Mouse (Mus musculus): Measurements from ENCODE around the gene Slc38a2.

DNA sequence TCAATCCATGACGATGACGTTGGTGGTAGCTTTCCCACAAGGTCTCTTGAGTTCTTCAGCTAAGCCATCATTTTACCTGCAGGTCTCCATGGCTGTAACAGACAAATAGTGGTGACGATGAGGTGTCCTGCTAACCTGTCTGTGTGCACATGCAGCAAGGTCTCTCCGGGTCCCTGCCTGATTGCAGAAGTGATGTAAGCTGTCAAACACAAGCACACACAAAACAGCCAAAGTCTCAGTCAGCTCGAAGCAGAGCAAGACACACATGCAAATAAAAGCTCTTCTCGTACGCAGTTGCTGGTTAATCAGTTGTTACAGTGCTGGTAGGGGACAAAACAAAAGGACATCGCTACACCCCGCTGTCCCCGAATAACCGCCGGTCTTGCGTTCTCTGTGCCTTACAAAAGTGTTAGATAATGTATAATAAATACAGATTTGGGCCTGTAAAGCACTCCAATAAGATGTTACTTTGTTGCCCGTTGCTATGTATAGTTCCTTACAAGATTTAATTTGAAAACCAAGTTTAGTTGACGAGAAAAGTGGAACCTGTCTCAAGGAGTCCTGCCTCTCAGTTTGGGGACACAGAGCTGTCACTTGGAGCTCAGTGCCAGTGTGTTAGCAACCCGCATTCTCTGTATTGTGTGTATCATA, 43.2 kb upstream of the Slc38a2 start:
- TF ChIP-seq POLR2A (IDR thresholded peaks at IDR 0.05; ENCODE audit: insufficient read depth, low read depth, low read length) (no peak), CTCF (IDR thresholded peaks at IDR 0.05; ENCODE audit: insufficient read depth, low read depth, low read length) (no peak)

All from olfactory bulb, adult 2 months (tissue).